Mouse (Mus musculus) MEL (cell line): ENCODE data around the gene Gdpd3.

Experiments
- CHD2 ChIP-seq: IDR thresholded peaks from 2 replicates; pipeline ENCODE4 v1.6.1; 2011; ENCODE audit warnings: low read length, improper control_type of control experiment
- CTCF ChIP-seq, 3 experiments: IDR thresholded peaks in 2 of 3; conservative IDR thresholded peaks in 1 of 3; 2 replicates each; pipeline ENCODE4 v1.5.1; 2011 to 2012; ENCODE audit warnings: low read length in 3 of 3, low read depth in 2 of 3, mild to moderate bottlenecking in 2 of 3, improper control_type of control experiment in 1 of 3, inconsistent platforms in 1 of 3, mixed read lengths in 1 of 3, moderate library complexity in 1 of 3; ENCODE audit not compliant: control insufficient read depth in 1 of 3, insufficient read depth in 1 of 3, poor library complexity in 1 of 3, severe bottlenecking in 1 of 3
- E2F4 ChIP-seq: IDR thresholded peaks from 2 replicates; pipeline ENCODE4 v1.6.1; 2011; ENCODE audit warnings: low read depth, low read length, improper control_type of control experiment, borderline replicate concordance
- ELF1 ChIP-seq: IDR thresholded peaks from 2 replicates; pipeline ENCODE4 v1.6.1; 2014; ENCODE audit warnings: low read depth, mild to moderate bottlenecking, inconsistent platforms, low read length, improper control_type of control experiment, moderate library complexity
- EP300 ChIP-seq, 2 experiments: IDR thresholded peaks; 2 replicates each; pipeline ENCODE4 v1.6.1; 2011; ENCODE audit warnings: improper control_type of control experiment in 2 of 2, low read length in 2 of 2, low read depth in 1 of 2, mild to moderate bottlenecking in 1 of 2
- GATA1 ChIP-seq: IDR thresholded peaks from 2 replicates; pipeline ENCODE4 v1.6.1; 2011; ENCODE audit warnings: low read depth, low read length, improper control_type of control experiment
- HCFC1 ChIP-seq: IDR thresholded peaks from 2 replicates; pipeline ENCODE4 v1.6.1; 2012; ENCODE audit warnings: low read depth, mild to moderate bottlenecking, inconsistent platforms, low read length, improper control_type of control experiment, moderate library complexity
- MAFK ChIP-seq: IDR thresholded peaks from 2 replicates; pipeline ENCODE4 v1.6.1; 2011; ENCODE audit warnings: low read depth, mild to moderate bottlenecking, low read length, improper control_type of control experiment, borderline replicate concordance
- POLR2A ChIP-seq, 2 experiments: IDR thresholded peaks; 2 replicates each; pipeline ENCODE4 v1.6.1; 2011 to 2012; ENCODE audit warnings: low read length in 2 of 2, mild to moderate bottlenecking in 2 of 2, control low read depth in 1 of 2, improper control_type of control experiment in 1 of 2, low read depth in 1 of 2, moderate library complexity in 1 of 2; ENCODE audit not compliant: control insufficient read depth in 1 of 2, insufficient read depth in 1 of 2, poor library complexity in 1 of 2
- POLR2AphosphoS2 ChIP-seq: IDR thresholded peaks from 2 replicates; pipeline ENCODE4 v1.6.1; 2011; ENCODE audit warnings: low read length, improper control_type of control experiment
- POLR2AphosphoS5 ChIP-seq: IDR thresholded peaks from 2 replicates; pipeline ENCODE4 v1.6.1; 2012; ENCODE audit warnings: low read depth, borderline replicate concordance, mild to moderate bottlenecking, inconsistent platforms, low read length, moderate library complexity, mixed read lengths
- SMC3 ChIP-seq: IDR thresholded peaks from 2 replicates; pipeline ENCODE4 v1.6.1; 2011; ENCODE audit warnings: low read depth, low read length, improper control_type of control experiment
- ZNF384 ChIP-seq: IDR thresholded peaks from 2 replicates; pipeline ENCODE4 v1.6.1; 2012; ENCODE audit warnings: low read depth, mild to moderate bottlenecking, inconsistent platforms, low read length, improper control_type of control experiment

- TF ChIP-seq E2F4 (no peak), CTCF (IDR thresholded peaks at IDR 0.05 in 2 of 3, conservative IDR thresholded peaks at IDR 0.05 in 1 of 3; ENCODE audit: control insufficient read depth in 1 of 3, insufficient read depth in 1 of 3, low read depth in 2 of 3, low read length in 3 of 3, poor library complexity in 1 of 3, severe bottlenecking in 1 of 3) (no peak), EP300 (IDR thresholded peaks at IDR 0.05; ENCODE audit: low read depth in 1 of 2, low read length in 2 of 2) (no peak), SMC3 (no peak), CHD2 (no peak), POLR2A (IDR thresholded peaks at IDR 0.05; ENCODE audit: control insufficient read depth in 1 of 2, insufficient read depth in 1 of 2, low read depth in 1 of 2, low read length in 2 of 2, poor library complexity in 1 of 2) (no peak), MAFK (no peak), ZNF384 (no peak), HCFC1 (no peak), ELF1 (no peak), POLR2AphosphoS5 (no peak), POLR2AphosphoS2 (no peak), GATA1 (no peak)
Observed at GRCm38 (mm10) chr7:126782693-126783092, 16.6 kb downstream of the Gdpd3 start.
